Mouse (Mus musculus) retina, postnatal 1 day (tissue): ENCODE data around the gene Kmt2c.
A peak's percentile ranks its signal among the peaks of the same experiment; 100 is the strongest.

Experiments
- DNase-seq: peaks from one replicate; pipeline ENCODE4 v3.0.0-alpha.2; 2012

Kmt2c gene

DNA sequence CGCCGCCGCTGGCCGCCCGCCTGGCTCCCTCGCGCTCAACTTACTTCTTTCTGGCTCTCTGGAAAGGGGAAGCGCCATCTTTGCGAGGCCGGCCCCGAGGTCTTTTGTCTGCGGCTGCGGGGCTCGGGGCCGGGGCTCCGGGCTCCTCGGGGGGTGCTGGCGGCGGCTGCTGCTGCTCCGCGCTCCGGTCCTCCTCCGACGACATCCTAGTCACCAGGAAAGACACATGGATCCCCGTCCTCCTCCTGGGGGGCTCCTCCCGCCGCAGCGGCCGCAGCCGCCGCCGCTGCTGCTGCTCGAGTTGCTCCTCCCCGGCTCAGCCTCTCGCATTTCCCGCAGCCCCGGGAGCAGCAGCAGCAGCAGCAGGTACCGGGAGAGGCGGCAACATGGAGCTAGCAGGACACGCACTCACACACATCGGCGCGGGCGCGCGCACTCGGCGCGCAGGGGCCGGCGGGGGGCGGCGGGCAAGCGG, at the start of gene Kmt2c:
Kmt2c (minus strand) TSS at position 438 of the 475 bp plus-strand sequence.
- DNase-seq, result peak; percentile 89

GRCm38 (mm10) chr5:25546912-25547311, 48.3 kb upstream of the Kmt2c start:
- DNase-seq, result no peak

- DNase-seq, result peak; percentile 44
Measured at GRCm38 (mm10) chr5:25544566-25544965, 46.0 kb upstream of the Kmt2c start.

GRCm38 (mm10) chr5:25544061-25544460, 45.5 kb upstream of the Kmt2c start:
- DNase-seq, result no peak

- peak; percentile 59 for DNase-seq
Measured at GRCm38 (mm10) chr5:25541661-25542060, 43.1 kb upstream of the Kmt2c start.

GRCm38 (mm10) chr5:25540921-25541320, 42.3 kb upstream of the Kmt2c start:
- DNase-seq, result no peak

- no peak for DNase-seq
Measured at GRCm38 (mm10) chr5:25540412-25540811, 41.8 kb upstream of the Kmt2c start.

GRCm38 (mm10) chr5:25536921-25537409, 38.4 kb upstream of the Kmt2c start:
- no peak for DNase-seq

DNA sequence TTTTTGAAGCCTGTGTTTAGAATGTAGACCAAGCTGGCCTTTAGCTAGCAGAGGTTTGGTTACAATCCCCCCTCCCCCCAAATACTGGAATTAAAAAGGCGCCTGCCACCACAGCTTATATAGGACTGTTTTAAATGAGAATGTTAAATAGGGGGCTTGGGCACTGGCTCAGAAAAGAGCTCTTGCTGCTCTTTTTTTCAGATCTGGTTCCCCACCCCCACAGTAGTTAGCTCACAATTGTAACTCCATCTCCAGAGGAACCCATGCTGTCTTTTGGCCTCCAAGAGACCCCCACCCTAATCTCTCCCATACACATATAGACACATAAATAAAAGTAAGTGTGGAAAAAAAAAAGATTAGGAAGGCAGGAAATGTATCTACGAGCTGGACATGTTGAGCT, 37.9 kb upstream of the Kmt2c start:
- DNase-seq, result no peak

DNA sequence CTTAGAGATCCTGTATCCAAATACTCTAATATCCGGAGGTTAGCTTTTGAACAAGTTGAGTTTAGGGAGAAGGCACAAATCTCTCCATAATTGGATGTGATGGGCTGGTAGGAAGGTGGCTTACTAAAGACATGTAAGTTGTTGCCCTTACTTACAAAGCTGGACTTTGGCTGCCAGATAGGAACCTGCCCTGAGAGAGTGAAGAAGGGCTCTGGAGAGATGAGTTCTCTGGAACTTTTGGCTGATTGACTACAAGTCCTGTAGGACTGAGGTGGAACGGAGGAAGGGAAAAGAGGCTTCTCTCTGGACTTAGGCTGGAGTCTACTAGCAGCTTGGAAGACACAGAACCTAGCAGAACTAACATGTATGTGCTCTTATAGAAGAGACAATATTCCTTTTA, 37.0 kb upstream of the Kmt2c start:
- no peak for DNase-seq

GRCm38 (mm10) chr5:25533298-25533697, 34.7 kb upstream of the Kmt2c start:
- no peak for DNase-seq

DNA sequence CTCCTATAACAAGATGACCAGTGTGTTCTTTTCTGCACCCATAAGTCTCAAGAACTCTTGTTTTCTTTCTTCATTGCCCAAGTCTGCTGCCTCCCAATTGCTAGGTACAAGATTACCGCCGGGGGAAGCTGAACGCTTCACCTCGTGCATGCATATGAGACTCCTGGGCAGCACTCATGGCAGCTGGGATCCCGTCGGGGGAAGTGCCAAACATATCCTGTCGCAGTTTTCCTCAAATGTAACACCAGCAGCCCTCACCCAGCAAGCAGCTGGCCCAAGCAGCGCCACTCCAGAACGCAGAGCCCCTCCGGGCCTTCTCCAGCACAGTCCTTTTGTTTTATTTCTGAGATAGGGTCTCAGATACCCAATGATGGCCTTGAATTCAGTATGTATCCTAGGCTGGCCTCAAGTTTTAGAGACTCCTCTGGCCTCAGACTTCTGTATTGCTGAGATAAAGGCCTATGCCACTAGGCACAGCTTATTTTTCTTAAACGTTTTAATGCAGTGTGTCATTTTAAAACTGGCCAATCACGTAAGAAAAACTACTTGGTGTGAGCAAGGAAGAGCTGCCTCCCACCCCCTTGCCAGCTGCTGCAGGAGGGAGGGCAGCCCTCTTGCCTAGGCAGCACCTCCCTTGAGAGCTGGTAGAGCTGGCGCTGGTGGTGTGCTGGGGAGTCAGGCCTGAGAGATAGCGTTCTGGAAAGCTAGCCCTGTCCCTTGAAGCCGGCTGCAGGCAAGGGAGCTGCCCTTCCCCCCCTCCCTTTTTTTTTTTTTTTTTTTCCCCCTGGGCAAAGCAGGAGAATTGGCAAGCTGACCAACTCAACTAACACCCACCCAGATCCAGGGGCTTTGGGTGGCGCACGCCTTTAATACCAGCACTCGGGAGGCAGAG, 33.9 kb upstream of the Kmt2c start:
- no peak for DNase-seq

- DNase-seq, result no peak
Measured at GRCm38 (mm10) chr5:25530629-25531028, 32.0 kb upstream of the Kmt2c start.

DNA sequence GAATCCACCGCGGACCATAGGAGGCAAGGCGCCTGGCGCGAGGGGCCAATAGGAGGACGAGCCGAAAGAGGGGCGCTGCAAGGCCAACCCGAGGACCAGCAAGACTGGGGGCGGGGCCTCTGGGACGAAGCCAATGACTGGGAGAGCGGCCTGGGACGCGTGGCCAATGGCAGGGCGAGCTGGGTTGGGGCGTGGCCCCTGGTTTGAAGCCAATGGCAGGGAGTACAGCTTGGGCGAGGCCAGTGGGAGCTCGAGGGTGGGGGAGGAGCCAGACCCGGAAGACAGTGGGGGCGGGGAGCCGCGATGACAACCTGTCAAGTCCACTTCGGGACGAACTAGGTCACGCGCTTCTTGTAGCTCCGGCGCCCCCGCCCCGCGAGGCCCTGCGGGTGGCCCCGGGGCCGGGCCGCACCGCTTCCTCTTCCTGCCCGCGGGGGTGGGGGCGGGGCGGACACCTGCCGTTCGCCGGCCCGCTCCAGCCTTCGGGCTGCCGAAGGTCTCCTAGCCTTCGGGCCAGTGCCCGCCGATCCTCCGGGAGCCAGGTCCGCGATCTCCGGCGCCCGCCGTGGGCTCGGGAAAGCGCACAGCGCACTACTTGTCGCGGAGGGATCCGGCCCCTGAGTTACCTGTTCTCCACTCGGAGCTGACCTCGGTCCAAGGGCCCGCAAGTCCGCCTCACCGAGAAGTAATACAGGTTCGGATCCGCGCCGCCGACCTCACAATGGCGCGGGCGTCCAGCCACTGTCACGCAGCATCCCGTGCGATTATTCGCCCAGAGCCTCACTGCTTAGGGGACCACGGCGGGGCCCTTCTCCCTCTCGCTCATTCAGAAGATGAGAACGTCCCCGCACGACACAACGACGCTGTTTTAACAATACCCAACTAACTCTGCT, 31.2 kb upstream of the Kmt2c start:
- peak; percentile 100 for DNase-seq

DNA sequence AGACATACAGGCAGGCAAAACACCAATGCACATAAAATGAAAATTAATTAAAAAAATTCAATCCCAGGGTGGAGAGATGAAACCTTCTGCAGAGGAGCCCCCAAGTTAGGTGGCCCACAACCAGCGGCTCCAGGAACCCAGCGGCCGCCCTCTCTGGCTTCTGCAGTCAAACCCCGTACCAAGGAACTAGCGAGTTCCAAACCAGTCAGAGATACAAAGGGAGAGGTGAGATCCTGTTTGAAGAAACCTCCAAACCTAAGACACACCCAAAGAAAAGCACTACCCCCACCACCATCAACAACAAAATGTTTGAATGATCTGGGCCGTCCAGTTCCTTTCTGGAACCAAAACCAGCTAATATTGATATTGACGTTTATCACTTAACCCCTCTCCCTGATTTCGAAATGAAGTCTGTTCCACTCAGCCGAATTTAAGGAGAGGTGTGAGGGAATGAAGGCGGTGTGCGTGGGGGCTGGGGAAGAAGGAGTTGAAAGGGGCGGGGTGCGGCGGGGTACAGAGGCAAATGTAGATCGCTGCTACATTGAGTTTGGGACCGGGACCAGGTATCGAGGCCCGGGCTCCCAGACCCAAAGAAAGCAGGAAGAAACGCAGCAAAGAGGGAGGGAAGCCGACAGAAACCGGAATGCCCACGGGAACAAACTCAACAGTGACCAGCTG, 30.4 kb upstream of the Kmt2c start:
- DNase-seq, result no peak

DNA sequence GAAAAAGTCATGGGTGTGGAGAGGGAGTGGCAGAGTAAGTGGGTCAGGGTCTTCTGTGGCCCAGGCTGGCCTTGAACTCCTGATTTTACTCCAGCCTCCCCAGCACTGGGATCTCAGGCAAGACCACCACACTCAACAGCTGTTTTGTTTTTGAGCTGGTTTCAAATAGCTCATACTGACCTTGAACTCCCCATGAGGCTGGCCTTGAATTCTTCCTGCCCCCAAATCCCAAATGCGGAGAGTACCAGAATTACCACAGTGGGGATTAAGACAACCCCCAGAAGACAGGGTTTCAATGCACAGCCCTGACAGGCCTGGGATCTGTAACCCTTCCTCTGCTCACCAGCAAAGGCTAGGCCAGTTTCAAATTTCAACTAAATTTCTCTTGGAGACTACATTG, 29.4 kb upstream of the Kmt2c start:
- DNase-seq, result no peak

DNA sequence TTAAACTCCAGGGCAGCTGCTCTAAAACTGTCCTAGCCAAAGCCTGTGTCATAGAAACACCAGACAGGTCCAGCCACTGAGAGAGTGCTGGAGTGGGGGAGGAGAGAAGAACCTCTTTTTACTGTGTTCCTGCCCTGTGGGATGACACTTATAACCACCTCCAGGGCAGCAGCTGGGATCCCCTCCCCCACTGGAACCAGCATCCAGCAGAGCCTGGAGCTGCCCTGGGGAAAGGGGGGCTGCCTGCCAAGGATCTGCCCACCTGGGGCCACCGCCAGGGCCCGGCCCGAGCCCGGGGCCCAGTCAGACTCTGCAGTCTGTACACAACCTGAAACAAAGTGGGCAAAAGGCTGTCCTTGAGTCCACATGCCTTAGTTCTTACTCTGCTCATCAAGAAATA, 28.3 kb upstream of the Kmt2c start:
- DNase-seq, result no peak

DNA sequence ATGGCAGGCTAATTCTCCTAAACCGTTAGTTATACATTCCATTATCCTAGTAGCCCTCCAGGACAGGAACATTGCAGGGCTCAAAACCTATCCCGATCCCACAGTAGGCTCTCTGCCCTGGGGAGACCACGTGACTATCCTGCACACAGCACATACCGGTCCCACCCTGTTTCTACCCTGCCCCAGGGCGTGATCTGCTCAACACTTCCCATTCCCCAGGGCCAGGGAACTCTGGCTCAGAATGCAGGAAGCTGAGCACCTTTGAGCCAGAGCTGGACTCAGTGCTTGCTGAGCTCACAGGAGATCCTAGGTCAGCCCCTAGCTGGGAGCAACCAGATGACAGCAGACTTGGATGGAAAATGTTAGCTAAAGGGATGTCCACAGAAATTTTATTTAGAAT, 27.5 kb upstream of the Kmt2c start:
- no peak for DNase-seq

DNA sequence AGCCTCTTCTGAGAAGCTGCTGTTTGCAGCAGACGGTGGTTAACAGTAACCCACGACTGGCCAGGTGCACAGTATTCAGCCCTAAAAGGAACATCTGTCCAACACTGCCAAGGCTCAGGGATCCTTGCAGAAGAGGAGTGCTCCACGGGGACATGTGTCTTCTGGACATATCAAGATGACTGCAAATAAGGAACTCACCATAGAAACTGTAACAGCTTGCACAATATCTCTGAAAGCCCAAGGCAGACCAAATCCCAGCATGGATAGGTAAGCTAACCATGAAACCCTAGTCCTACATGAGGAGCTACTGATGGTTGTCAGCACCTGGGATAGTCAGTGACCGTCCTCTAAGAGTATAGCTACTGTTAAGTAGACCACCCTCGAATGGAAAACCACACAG, 22.9 kb upstream of the Kmt2c start:
- DNase-seq, result no peak

DNA sequence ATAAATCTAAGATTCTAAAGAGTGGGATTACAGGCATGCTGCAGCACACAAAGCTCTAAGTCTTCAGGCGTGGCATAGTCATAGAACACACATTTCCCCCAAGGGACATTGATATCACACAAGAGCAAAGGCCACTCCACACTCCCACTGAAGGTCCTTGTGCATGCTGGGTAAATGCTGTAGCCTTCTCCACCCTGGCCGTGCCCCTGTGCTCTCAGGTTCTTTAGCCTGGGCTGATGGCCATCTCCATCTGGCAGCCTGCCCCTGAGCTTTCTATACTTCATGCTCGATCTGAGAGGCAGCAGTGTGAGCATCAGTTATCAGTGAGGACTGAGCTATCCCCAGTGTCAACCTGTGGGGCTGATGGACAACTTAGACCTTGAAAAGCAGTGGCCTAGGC, 21.2 kb upstream of the Kmt2c start:
- DNase-seq, result no peak

DNA sequence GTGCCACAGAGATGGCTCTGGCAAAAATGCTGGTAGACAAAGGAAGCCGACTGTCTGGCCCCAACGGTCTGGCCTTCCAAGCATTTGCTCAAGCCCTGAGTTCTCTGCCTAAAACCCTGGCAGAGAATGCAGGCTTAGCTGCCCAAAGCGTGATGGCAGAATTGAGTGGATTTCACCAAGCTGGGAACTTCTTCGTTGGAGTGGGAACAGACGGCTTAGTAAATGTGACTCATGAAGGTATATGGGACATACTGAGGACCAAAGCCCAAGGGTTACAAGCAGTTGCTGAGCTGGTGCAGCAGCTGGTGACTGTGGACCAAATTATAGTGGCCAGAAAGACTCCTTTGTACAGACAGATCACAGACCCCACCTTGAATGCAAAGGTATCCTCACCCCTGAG, 19.0 kb upstream of the Kmt2c start:
- DNase-seq, result no peak

GRCm38 (mm10) chr5:25516301-25516895, 17.8 kb upstream of the Kmt2c start:
- DNase-seq, result no peak

DNA sequence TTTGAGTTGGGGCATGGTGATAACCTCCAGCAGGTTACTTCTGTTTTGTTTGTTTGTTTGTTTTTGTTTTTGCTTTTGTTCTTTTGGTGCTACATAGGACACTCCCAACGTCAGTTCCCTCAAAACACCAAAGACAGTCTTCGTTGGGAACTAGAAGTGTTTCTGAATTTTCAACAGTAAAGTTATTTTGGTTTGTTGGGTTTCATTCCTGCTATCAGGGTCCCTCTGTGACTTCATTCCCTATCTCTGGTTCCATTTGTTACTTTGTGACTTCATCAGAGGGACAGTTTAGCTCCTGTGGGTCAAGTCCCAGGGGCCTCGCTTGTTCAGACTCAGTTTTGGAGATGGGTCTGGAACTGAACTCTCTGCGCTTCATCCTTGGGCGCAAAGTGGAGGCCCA, 17.2 kb upstream of the Kmt2c start, which contains the start of gene Cct8l1:
Cct8l1 (plus strand) TSS at position 301 of the 400 bp plus-strand sequence.
- no peak for DNase-seq
